Mouse (Mus musculus): ENCODE measurements at regions not wholly inside any gene's neighbourhood (a gene's known extent, or its start where the extent isn't known, plus 50 kb on each side); places are given as distances from the start of the nearest gene placed in this dataset.

DNA sequence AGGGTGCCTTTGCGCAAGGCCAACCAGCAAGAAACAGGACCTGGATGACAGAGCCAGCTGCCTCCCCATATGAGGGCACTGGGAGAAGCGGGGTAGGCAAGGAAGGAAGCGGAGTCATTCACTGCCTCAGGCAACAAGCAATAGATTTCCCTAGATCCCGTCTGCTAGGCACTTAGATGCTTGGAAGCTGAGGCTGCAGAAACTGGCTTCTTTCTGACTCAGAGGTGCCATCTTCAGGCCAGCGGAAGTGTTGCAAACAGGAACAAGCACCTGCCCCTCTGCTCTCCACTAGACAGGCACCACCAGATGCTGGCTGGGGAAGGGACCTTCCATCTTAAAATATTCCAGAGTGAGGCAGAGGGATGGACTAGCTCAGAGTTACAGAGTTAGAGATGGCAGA lies 188.0 kb downstream of the 4933412E24Rik start:
- peak; percentile 64 for DNase-seq (ENCODE audit: extremely low spot score, low spot score)
- Histone ChIP-seq H3K36me3 (replicated peaks) (no peaks in the 10 kb centered on the region), H3K4me1 (peaks cover 10% of the 10 kb centered on the region; the same call in 1 of the 2 replicates), H3K27ac (no peak overlapping the region), H3K9me3 (no peaks in the 10 kb centered on the region), H3K4me3 (no peak overlapping the region), H3K27me3 (ENCODE audit: poor library complexity, severe bottlenecking) (0 out of 2 replicates have a peak, but pooled peaks cover 10% of the 10 kb centered on the region)
- WGBS, result 20% methylated on average over 5 of the region's 5 CpGs

DNA sequence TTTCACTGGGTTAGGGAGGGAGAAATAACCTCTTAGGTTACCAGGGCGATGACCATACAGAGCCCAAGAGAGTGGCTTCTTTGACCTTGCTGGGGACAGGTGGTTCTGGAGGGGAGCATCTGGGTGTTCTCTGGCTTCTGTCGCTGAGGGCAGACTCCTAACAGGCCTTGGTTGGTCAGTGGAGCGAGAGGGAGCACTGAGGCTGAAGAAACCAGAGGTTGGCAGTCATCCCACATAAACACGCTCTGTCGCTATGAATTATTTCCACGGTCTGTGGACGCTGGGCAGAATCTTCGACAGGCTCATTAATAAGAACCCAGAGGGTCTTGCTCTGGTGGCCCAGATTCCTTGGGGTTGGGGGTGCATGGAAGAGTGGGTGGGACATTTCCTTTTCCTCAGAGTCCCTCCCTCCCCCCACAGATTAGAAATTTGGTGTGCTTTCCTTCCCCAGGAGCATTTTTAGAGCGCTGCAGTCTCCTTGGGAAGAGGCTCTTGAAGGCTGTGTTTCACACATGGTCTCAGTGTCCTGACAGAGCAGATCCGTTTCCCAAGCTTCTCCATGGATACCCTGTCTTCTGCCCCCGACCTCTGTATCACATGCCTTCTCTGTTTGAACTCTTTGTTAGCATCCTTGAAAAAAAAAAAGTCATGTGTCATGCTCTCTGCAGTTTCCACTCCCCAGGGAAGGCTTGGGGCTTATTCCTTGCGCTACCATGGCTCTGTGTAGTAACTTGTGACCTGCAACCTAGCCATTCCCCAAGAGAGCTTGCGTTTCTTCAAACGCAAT lies 190.1 kb downstream of the 4933412E24Rik start:
- WGBS, result 79% methylated on average over 14 of the region's 14 CpGs
- H3K4me3 ChIP-seq, result no peak overlapping the region
- no peaks in the 10 kb centered on the region for H3K9me3 ChIP-seq
- H3K4me1 ChIP-seq, result peaks cover 16% of the 10 kb centered on the region
- H3K36me3 ChIP-seq (replicated peaks), result no peaks in the 10 kb centered on the region
- no peak overlapping the region for H3K27ac ChIP-seq
- H3K27me3 ChIP-seq (ENCODE audit: poor library complexity, severe bottlenecking), result 0 out of 2 replicates have a peak, but pooled peaks cover 10% of the 10 kb centered on the region
- DNase-seq (ENCODE audit: extremely low spot score, low spot score), result no peak

DNA sequence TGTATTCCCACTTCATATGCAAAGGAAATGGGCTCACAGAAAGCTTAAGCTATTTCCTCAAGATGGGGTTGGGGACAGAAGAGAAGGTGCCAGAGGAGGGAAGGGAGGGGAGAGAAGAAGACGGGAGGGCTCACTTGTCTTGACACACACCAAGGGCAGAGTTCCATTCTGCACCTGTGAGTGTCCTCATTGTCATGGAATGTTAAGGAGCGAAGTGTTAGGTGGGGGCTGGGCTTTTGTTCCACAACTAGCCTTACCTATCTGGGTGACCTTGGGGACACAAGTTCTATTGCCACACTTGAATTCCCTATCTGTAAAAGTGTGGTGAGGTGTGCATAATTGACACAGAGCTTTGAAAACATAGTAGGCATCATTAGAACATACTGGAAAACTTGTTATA lies 192.5 kb downstream of the 4933412E24Rik start:
- Histone ChIP-seq H3K36me3 (replicated peaks) (no peaks in the 10 kb centered on the region), H3K4me3 (no peak overlapping the region), H3K9me3 (no peaks in the 10 kb centered on the region), H3K4me1 (peaks cover 16% of the 10 kb centered on the region), H3K27ac (no peak overlapping the region), H3K27me3 (ENCODE audit: poor library complexity, severe bottlenecking) (0 out of 2 replicates have a peak, but pooled peaks cover 10% of the 10 kb centered on the region)
- WGBS, result 73% methylated on average over 2 of the region's 2 CpGs
- no peak for DNase-seq (ENCODE audit: extremely low spot score, low spot score)

DNA sequence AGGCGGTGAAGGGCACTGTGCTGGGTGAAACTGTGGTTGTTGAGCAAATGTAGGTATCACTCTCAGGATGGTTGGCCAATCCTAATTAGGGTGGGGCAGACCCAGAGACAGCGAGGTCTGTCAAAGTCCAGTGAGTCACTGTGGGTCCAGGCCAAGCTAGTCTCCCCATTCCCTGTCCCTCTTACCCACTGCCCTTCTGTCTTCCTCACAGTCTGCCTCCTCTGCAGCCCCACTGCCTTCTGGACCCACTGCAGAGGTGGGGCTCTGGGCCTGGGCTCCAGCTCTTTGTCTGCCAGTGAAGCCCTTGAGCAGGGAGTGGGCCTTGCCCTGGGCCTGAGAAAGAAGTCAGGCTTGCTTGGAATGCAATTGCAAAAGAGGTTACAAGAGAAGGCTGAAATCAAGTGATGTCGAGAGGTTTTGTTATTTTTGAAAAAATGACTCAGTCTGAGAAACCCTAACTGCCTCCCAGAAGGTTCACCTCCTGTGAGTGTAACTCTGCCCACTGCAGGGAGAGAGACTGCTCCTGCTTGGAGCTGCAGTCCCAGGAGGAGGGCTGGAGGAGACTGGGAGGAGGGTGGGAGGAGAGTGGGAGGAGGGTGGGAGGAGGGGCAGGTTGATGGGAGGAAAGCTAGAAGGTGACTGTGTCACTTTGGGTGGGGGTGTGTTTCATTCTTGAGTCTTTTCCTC lies 193.3 kb downstream of the 4933412E24Rik start:
- H3K4me3 ChIP-seq, result no peak overlapping the region
- H3K27ac ChIP-seq, result peak overlapping the region; percentile 56; the same call in 1 of the 2 replicates
- no peaks in the 10 kb centered on the region for H3K36me3 ChIP-seq (replicated peaks)
- WGBS, result 74% methylated on average over 3 of the region's 3 CpGs
- 0 out of 2 replicates have a peak, but pooled peaks cover 10% of the 10 kb centered on the region for H3K27me3 ChIP-seq (ENCODE audit: poor library complexity, severe bottlenecking)
- peaks cover 13% of the 10 kb centered on the region for H3K4me1 ChIP-seq
- no peak for DNase-seq (ENCODE audit: extremely low spot score, low spot score)
- H3K9me3 ChIP-seq, result no peaks in the 10 kb centered on the region

DNA sequence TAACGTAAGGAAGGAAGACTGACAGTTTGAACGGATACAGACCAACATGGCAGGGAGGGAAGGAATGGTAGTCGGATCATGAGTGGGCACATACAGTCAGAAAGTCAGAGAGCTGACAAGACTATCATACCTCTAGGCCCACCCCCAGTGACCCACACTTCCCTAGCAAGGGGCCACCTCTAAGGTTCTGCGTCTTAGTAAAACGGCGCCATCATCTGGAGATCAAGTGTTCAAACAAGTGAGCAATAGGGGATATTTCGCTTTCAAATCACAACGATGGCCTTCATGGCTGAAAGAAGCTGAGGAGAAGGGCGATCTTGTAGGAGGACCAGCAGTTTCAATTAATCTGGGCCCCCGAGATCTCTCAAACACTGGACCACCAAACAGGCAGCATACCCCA lies 196.1 kb downstream of the 4933412E24Rik start:
- Histone ChIP-seq H3K36me3 (replicated peaks) (no peaks in the 10 kb centered on the region), H3K4me3 (no peak overlapping the region), H3K4me1 (peaks cover 6% of the 10 kb centered on the region), H3K9me3 (no peaks in the 10 kb centered on the region), H3K27ac (no peak overlapping the region), H3K27me3 (ENCODE audit: poor library complexity, severe bottlenecking) (no peaks in the 10 kb centered on the region)
- DNase-seq (ENCODE audit: extremely low spot score, low spot score), result no peak
- WGBS, result 75% methylated on average over 10 of the region's 10 CpGs

DNA sequence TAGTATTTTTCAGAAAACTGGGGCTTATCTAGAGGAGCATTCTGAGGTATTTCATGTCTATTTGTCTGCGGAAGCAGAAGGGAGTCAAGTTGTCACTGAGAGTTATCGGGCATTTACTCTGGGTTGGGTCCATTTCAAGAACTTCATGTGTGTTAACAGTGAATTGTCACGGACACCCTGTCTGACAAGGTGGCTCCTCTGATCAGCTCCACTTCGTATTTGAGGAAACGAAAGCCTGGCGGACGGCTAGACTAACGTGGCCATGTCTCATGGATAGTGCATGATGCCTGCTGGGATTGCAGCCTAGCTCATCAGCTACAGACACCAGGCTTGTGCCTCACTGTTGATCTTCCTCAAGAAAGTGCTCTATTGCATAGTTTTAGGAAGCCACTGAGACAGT lies 200.4 kb downstream of the 4933412E24Rik start:
- Histone ChIP-seq H3K9me3 (no peaks in the 10 kb centered on the region), H3K36me3 (replicated peaks) (no peaks in the 10 kb centered on the region), H3K27me3 (ENCODE audit: poor library complexity, severe bottlenecking) (no peaks in the 10 kb centered on the region), H3K4me3 (no peak overlapping the region), H3K27ac (no peak overlapping the region), H3K4me1 (peaks cover 4% of the 10 kb centered on the region; the same call in 1 of the 2 replicates)
- 90% methylated on average over 8 of the region's 8 CpGs for WGBS
- DNase-seq (ENCODE audit: extremely low spot score, low spot score), result no peak

DNA sequence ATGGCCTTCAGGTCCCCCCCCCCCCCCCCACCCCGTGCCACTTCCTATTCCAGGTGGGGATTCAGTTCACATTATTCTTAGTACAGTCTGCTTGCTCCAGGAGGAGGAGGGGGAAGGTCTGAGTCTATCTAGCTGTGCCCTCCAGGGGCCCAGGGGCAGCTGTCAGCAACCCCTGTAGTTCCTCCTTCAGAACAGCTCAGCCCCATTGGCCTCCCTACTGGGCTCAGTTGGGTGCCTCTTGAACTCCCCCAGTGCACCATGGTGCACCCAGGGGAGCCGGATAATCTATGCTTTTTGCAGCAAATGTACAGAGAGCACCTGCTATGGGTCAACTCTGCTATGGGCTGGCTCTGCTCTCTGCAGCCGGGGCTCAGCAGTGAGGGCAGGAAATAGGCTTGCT lies 204.8 kb downstream of the 4933412E24Rik start:
- H3K9me3 ChIP-seq, result no peaks in the 10 kb centered on the region
- H3K27me3 ChIP-seq (ENCODE audit: poor library complexity, severe bottlenecking), result no peaks in the 10 kb centered on the region
- no peaks in the 10 kb centered on the region for H3K36me3 ChIP-seq (replicated peaks)
- 36% methylated on average over 3 of the region's 3 CpGs for WGBS
- H3K4me1 ChIP-seq, result peaks cover 4% of the 10 kb centered on the region; the same call in 1 of the 2 replicates
- H3K4me3 ChIP-seq, result no peak overlapping the region
- no peak overlapping the region for H3K27ac ChIP-seq
- DNase-seq (ENCODE audit: extremely low spot score, low spot score), result no peak

DNA sequence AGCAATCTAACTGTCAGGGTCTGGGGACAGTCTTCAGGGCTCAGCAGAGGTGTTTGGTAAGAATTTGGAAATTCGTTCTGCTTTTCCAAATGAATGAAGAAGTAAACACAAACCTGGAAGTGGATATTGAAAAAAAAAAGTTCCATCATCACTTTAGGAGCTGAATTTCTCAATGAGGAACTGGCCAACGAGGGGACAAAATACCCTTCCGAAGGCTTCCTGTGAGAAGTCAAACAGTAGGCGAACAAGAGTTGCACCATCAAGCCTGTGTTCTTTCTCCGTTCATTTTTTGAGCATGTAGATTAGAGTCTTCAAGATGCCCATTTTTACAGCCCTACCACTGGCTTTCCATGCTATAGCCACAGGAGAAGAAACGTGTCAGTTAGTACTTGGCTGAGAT lies 207.1 kb downstream of the 4933412E24Rik start:
- no peak for DNase-seq (ENCODE audit: extremely low spot score, low spot score)
- Histone ChIP-seq H3K36me3 (replicated peaks) (no peaks in the 10 kb centered on the region), H3K9me3 (no peaks in the 10 kb centered on the region), H3K4me1 (peaks cover 4% of the 10 kb centered on the region; the same call in 1 of the 2 replicates), H3K27ac (no peak overlapping the region), H3K27me3 (ENCODE audit: poor library complexity, severe bottlenecking) (no peaks in the 10 kb centered on the region), H3K4me3 (no peak overlapping the region)
- 93% methylated on average over 6 of the region's 6 CpGs for WGBS

DNA sequence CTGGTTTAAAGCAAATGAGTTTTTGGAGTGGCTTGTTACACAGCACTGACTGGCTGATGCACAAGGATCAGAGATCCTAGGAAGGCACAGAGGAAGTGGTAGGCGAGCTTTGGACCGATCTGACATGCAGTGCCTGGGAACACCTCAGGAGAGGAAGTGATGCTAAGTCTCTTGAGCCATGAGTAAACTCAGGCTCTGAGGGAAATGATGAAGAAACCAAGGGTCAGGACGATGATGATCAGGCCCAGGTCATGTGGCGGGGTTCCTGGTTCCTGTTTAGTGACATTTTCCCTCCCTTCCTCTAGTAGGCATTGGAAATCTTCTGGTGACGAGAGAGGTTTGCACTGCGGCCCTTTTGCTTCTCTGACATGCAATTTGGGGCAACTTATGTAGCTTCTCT lies 208.7 kb downstream of the 4933412E24Rik start:
- DNase-seq (ENCODE audit: extremely low spot score, low spot score), result no peak
- Histone ChIP-seq H3K4me3 (no peak overlapping the region), H3K4me1 (peaks cover 4% of the 10 kb centered on the region; the same call in 1 of the 2 replicates), H3K27ac (no peak overlapping the region), H3K9me3 (no peaks in the 10 kb centered on the region), H3K36me3 (replicated peaks) (no peaks in the 10 kb centered on the region), H3K27me3 (ENCODE audit: poor library complexity, severe bottlenecking) (no peaks in the 10 kb centered on the region)
- WGBS, result 92% methylated on average over 6 of the region's 6 CpGs

DNA sequence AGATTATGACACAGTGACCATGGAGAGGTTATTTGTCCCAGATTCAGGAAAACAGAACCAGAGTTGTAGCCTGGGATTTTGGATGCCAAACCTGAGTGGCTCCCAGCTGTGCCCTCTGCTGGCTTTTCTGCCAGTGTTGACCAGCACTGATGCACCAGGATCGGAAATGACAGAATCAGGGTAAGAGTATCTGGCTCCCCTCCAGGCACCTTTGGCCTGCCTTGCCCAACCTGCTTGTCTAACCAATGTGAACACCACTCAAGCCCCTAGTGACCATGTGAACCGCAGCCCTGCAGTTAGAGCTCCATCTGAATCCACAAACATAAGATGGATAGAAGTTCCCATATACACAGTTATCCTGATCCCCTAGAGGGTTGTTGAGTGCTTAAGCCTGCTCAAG lies 210.6 kb downstream of the 4933412E24Rik start:
- Histone ChIP-seq H3K4me3 (no peak overlapping the region), H3K27ac (no peak overlapping the region), H3K27me3 (ENCODE audit: poor library complexity, severe bottlenecking) (no peaks in the 10 kb centered on the region), H3K36me3 (replicated peaks) (no peaks in the 10 kb centered on the region), H3K9me3 (no peaks in the 10 kb centered on the region), H3K4me1 (no peaks in the 10 kb centered on the region)
- no peak for DNase-seq (ENCODE audit: extremely low spot score, low spot score)
- WGBS, result 89% methylated on average over 2 of the region's 2 CpGs

DNA sequence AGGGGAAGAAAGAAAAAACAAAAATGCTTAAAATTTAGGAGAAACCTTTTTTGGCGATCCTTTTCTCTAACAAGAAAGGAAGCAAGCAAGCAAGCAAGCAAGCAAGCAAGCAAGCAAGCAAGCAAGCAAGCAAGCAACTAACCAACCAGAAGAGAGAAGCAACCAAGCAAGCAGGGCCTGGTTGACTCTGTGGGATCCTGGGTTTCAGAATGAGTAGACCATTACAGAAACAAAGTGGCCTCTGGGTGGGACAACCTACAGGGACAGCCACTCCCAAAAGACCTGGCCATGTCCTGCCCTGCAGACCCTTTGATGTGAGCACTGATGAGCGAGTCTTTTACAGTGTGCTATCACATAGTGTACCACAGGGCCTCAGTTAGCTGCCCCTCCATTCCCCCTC lies 211.6 kb downstream of the 4933412E24Rik start:
- no peaks in the 10 kb centered on the region for H3K27me3 ChIP-seq (ENCODE audit: poor library complexity, severe bottlenecking)
- WGBS, result 97% methylated on average over 2 of the region's 2 CpGs
- no peak for DNase-seq (ENCODE audit: extremely low spot score, low spot score)
- H3K27ac ChIP-seq, result no peak overlapping the region
- H3K36me3 ChIP-seq (replicated peaks), result no peaks in the 10 kb centered on the region
- no peak overlapping the region for H3K4me3 ChIP-seq
- H3K9me3 ChIP-seq, result no peaks in the 10 kb centered on the region
- no peaks in the 10 kb centered on the region for H3K4me1 ChIP-seq

DNA sequence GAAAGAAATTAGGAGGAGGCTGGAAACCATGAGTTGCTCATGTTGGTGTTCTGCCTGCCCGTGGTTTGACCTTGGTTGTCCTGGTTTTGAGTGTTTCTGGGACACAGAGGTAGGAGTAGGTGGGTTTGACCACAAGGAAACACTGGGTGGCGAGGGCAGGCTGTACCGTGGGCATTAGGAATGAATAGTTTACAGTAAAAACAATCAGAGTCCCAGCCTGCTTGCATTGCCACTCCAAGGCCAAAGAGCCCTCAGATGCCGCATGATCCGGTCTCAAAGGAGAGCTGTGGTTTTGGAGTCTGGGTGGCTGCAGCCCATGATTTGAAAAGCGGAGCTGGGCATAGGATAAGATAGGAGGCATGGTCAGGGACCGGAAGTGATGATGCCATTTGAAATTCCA lies 212.0 kb downstream of the 4933412E24Rik start:
- Histone ChIP-seq H3K4me3 (no peak overlapping the region), H3K27me3 (ENCODE audit: poor library complexity, severe bottlenecking) (no peaks in the 10 kb centered on the region), H3K4me1 (no peaks in the 10 kb centered on the region), H3K27ac (no peak overlapping the region), H3K9me3 (no peaks in the 10 kb centered on the region), H3K36me3 (replicated peaks) (no peaks in the 10 kb centered on the region)
- WGBS, result 88% methylated on average over 7 of the region's 7 CpGs
- no peak for DNase-seq (ENCODE audit: extremely low spot score, low spot score)

DNA sequence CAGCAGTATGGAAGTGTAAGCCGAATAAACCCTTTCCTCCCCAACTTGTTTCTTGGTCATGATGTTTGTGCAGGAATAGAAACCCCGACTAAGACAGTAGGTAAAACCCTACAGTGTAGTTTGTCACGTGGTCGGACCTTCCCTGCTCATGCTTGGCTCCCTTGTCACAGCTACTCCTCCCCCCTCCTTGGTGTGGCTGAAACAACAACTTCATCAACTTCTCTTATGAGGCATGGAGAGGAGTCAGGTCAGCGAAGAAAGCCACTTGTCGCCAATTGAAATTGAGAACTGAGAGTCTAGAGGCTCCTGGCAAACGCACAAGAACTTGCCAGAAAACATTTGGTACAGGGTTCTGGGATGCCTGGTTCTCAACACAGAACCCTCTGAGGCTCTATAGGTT lies 214.1 kb downstream of the 4933412E24Rik start:
- DNase-seq (ENCODE audit: extremely low spot score, low spot score), result no peak
- Histone ChIP-seq H3K27ac (no peak overlapping the region), H3K27me3 (ENCODE audit: poor library complexity, severe bottlenecking) (no peaks in the 10 kb centered on the region), H3K4me1 (no peaks in the 10 kb centered on the region), H3K4me3 (no peak overlapping the region), H3K9me3 (no peaks in the 10 kb centered on the region), H3K36me3 (replicated peaks) (no peaks in the 10 kb centered on the region)
- 93% methylated on average over 7 of the region's 7 CpGs for WGBS

Measured in forebrain, embryonic 10.5 days (tissue).